Mouse (Mus musculus) liver, embryonic 13.5 days (tissue): ENCODE measurements around the gene Eef2. TPM values are rescaled to one million over a fixed set of nuclear protein-coding genes. Genes with fewer than 3 reads are reported as not detected.

Experiments used
- ATAC-seq: fragments of 200-750 bp; cut with Nextera tagmentation; 2 replicates; pipeline ENCODE4 v1.8.0; 2017; ENCODE audit warnings: low read depth, mild to moderate bottlenecking, moderate number of reproducible peaks, moderate library complexity
- DNase-seq: peaks from one replicate; pipeline ENCODE4 v3.0.0; 2022
- H3K27ac ChIP-seq: fragments of 300-500 bp; sonication (generic); 2 replicates; pipeline ENCODE4 v1.5.1; 2015; ENCODE audit warnings: moderate library complexity, mild to moderate bottlenecking, inconsistent platforms
- H3K27me3 ChIP-seq: fragments of 300-500 bp; sonication (generic); 2 replicates; pipeline ENCODE4 v1.6.1; 2015; ENCODE audit warnings: mild to moderate bottlenecking, inconsistent platforms
- H3K36me3 ChIP-seq: fragments of 300-500 bp; sonication (generic); 2 replicates; pipeline ENCODE4 v1.6.1; 2015; ENCODE audit warnings: mild to moderate bottlenecking, inconsistent platforms
- H3K4me1 ChIP-seq: fragments of 300-500 bp; sonication (generic); replicated peaks from 2 replicates; pipeline ENCODE4 v1.6.1; 2015; ENCODE audit warnings: inconsistent platforms
- H3K4me2 ChIP-seq: fragments of 300-500 bp; sonication (generic); 2 replicates; pipeline ENCODE4 v1.6.1; 2015; ENCODE audit warnings: inconsistent platforms, mild to moderate bottlenecking, moderate library complexity
- H3K4me3 ChIP-seq: fragments of 300-500 bp; sonication (generic); replicated peaks from 2 replicates; pipeline ENCODE4 v1.5.1; 2015; ENCODE audit warnings: mild to moderate bottlenecking, inconsistent platforms
- H3K9ac ChIP-seq: fragments of 300-500 bp; sonication (generic); 2 replicates; pipeline ENCODE4 v1.6.1; 2015; ENCODE audit warnings: mild to moderate bottlenecking, inconsistent platforms
- H3K9me3 ChIP-seq: fragments of 300-500 bp; sonication (generic); replicated peaks from 2 replicates; pipeline ENCODE4 v1.6.1; 2016; ENCODE audit warnings: inconsistent platforms
- WGBS: fragments of 180-500 bp; shearing (Covaris S2); methylation state at CpG from one replicate; pipeline ENCODE4 v1.1.7; 2015; ENCODE audit not compliant: insufficient replicate concordance; 5-methylcytosine and 5-hydroxymethylcytosine counted together
- polyA plus RNA-seq: library from polyadenylated mRNA; unstranded; fragments of >200 nt; fragmentation: Nextera tagmentation; extraction: Ambion mirVana; gene quantifications from 2 replicates; pipeline ENCODE4 v1.2.1, GENCODE M21; 2015

Gene Eef2
- polyA plus RNA-seq, 1 experiment from 2014 or later = 369 TPM

GRCm38 (mm10) chr10:81182336-81183333 lies 6.2 kb downstream of the Eef2 start, which contains the start of gene Dapk3:
TSS of gene Dapk3 (plus strand) at chr10:81183005.
- Histone ChIP-seq H3K4me3 (peak within 1 kb of the TSS; percentile 71), H3K36me3 (peaks cover 82% of the 10 kb centered on the region), H3K9me3 (no peaks in the 10 kb centered on the region), H3K4me1 (peaks cover 66% of the 10 kb centered on the region), H3K27me3 (no peaks in the 10 kb centered on the region), H3K27ac (peak within 1 kb of the TSS; percentile 79), H3K9ac (peak within 1 kb of the TSS; percentile 75), H3K4me2 (peak within 1 kb of the TSS; percentile 81)
- 4% methylated on average over 53 of the region's 53 CpGs for WGBS
- DNase-seq = peak; percentile 97
- peak; percentile 89 for ATAC-seq

GRCm38 (mm10) chr10:81183805-81184204 lies 7.4 kb downstream of the Eef2 start, which contains the start of gene 4930442H23Rik:
TSS of gene 4930442H23Rik (minus strand) at chr10:81183849.
- 64% methylated on average over 5 of the region's 5 CpGs for WGBS
- H3K36me3 ChIP-seq = peaks cover 76% of the 10 kb centered on the region

DNA sequence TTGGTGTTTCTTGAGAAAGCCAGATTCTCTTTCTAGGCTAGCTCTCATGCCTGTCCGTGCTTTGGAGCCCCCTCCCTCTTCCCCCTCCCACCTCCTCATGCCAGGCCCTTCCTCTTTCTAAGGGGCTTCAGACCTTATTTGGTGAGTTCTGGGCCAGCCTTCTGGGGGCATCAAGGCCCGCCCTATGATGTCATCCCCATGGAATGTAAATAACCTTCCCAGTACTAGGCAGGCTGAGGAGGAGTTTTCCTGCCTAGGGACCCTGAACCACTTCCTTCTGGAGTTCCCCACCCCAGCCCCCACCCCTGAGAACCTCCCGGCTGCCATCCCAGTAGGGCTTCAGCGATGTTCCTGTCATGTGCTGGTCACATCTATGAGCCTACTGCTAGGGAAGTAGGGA lies 8.3 kb downstream of the Eef2 start:
- Histone ChIP-seq H3K4me2 (0 out of 2 replicates have a peak overlapping the region, but pooled peaks have one; percentile 81), H3K4me3 (no peak overlapping the region), H3K9ac (no peak overlapping the region), H3K4me1 (peaks cover 47% of the 10 kb centered on the region), H3K36me3 (peaks cover 71% of the 10 kb centered on the region), H3K9me3 (no peaks in the 10 kb centered on the region), H3K27ac (peak overlapping the region; percentile 65; the same call in 1 of the 2 replicates), H3K27me3 (no peaks in the 10 kb centered on the region)
- ATAC-seq (no peak), DNase-seq (no peak)
- 68% methylated on average over 4 of the region's 4 CpGs for WGBS

More at GRCm38 (mm10) chr10:81183805-81184204, 7.4 kb downstream of the Eef2 start, which contains the start of gene 4930442H23Rik:
- ATAC-seq = no peak
- peak within 1 kb of the TSS; percentile 75 for H3K9ac ChIP-seq
- peak within 1 kb of the TSS; percentile 81 for H3K4me2 ChIP-seq
- peak within 1 kb of the TSS; percentile 79 for H3K27ac ChIP-seq
- DNase-seq = no peak
- no peaks in the 10 kb centered on the region for H3K27me3 ChIP-seq
- peak within 1 kb of the TSS; percentile 71 for H3K4me3 ChIP-seq
- H3K9me3 ChIP-seq = no peaks in the 10 kb centered on the region
- peaks cover 54% of the 10 kb centered on the region for H3K4me1 ChIP-seq

DNA sequence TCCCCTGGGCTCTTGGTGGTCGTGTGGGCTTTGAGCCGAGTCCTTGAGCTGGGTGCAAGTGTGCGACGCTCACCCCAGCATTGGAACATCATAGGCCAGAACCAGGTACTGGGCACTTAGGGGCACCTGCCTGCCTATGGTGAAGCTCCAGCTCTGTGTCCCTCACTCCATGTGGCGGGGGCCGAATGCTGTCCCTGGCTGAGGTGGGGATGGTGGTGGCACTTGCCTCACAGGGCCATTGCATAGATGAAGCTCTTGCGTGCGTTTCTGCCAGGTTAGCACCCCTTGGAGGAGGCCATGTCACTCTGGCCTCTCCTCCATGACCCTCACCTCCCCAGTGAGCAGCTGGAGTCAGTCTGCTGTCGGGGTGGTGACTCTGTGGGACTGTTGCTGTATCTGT lies 10.7 kb downstream of the Eef2 start:
- Histone ChIP-seq H3K27me3 (no peaks in the 10 kb centered on the region), H3K4me1 (peaks cover 50% of the 10 kb centered on the region), H3K4me3 (no peak overlapping the region), H3K9me3 (no peaks in the 10 kb centered on the region), H3K4me2 (no peak overlapping the region), H3K27ac (no peak overlapping the region), H3K36me3 (peaks cover 61% of the 10 kb centered on the region), H3K9ac (no peak overlapping the region)
- DNase-seq (no peak), ATAC-seq (no peak)
- WGBS = 83% methylated on average over 9 of the region's 9 CpGs

- Histone ChIP-seq H3K9ac (no peak overlapping the region), H3K36me3 (peaks cover 47% of the 10 kb centered on the region), H3K4me3 (no peak overlapping the region), H3K4me1 (peaks cover 56% of the 10 kb centered on the region), H3K27ac (no peak overlapping the region), H3K27me3 (peaks cover 24% of the 10 kb centered on the region), H3K4me2 (no peak overlapping the region), H3K9me3 (no peaks in the 10 kb centered on the region)
- ATAC-seq (no peak), DNase-seq (no peak)
- 83% methylated on average over 26 of the region's 26 CpGs for WGBS
Measured at GRCm38 (mm10) chr10:81189821-81190220, 13.4 kb downstream of the Eef2 start.

- Histone ChIP-seq H3K36me3 (peaks cover 41% of the 10 kb centered on the region), H3K4me1 (peaks cover 54% of the 10 kb centered on the region), H3K9me3 (no peaks in the 10 kb centered on the region), H3K27ac (peak overlapping the region; percentile 50; the same call in 1 of the 2 replicates), H3K4me2 (no peak overlapping the region), H3K27me3 (peaks cover 30% of the 10 kb centered on the region), H3K9ac (peak overlapping the region; percentile 23; the same call in 1 of the 2 replicates), H3K4me3 (no peak overlapping the region)
- ATAC-seq (peak; percentile 1; the same call in 1 of the 2 replicates), DNase-seq (no peak)
- WGBS = 65% methylated on average over 31 of the region's 31 CpGs
Measured at GRCm38 (mm10) chr10:81190236-81190911, 13.9 kb downstream of the Eef2 start.

DNA sequence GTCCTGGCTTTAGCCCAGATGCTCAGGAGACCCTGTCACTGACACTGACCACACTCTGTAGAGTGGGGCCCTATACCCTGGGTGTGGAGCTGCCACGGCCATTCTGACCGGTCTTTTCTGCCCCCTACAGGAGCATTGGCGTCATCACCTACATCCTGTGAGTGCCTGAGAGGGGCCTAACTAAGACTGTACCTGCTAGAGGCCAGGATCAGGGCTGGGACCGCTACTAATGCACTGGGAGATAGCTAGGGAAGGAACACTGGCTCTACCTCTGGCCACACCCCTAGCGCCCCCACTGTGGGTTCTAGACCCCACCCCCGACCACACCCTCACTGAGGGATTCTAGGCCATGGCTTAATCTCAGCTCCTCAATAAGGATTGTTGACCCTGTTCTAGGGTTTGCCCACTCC lies 14.5 kb downstream of the Eef2 start:
- Histone ChIP-seq H3K9ac (peak overlapping the region; percentile 23; the same call in 1 of the 2 replicates), H3K9me3 (no peaks in the 10 kb centered on the region), H3K4me3 (no peak overlapping the region), H3K27ac (peak overlapping the region; percentile 50; the same call in 1 of the 2 replicates), H3K27me3 (peaks cover 35% of the 10 kb centered on the region), H3K4me1 (peaks cover 57% of the 10 kb centered on the region), H3K36me3 (peaks cover 37% of the 10 kb centered on the region), H3K4me2 (no peak overlapping the region)
- ATAC-seq (peak; percentile 7; the same call in 1 of the 2 replicates), DNase-seq (no peak)
- WGBS = 33% methylated on average over 6 of the region's 6 CpGs

GRCm38 (mm10) chr10:81191342-81191982 lies 15.0 kb downstream of the Eef2 start:
- Histone ChIP-seq H3K36me3 (peaks cover 35% of the 10 kb centered on the region), H3K4me1 (peaks cover 57% of the 10 kb centered on the region), H3K4me3 (no peak overlapping the region), H3K27ac (peak overlapping the region; percentile 50; the same call in 1 of the 2 replicates), H3K27me3 (peaks cover 41% of the 10 kb centered on the region), H3K4me2 (peak overlapping the region; percentile 90), H3K9ac (no peak overlapping the region), H3K9me3 (no peaks in the 10 kb centered on the region)
- DNase-seq = no peak
- ATAC-seq = no peak
- 67% methylated on average over 18 of the region's 18 CpGs for WGBS

DNA sequence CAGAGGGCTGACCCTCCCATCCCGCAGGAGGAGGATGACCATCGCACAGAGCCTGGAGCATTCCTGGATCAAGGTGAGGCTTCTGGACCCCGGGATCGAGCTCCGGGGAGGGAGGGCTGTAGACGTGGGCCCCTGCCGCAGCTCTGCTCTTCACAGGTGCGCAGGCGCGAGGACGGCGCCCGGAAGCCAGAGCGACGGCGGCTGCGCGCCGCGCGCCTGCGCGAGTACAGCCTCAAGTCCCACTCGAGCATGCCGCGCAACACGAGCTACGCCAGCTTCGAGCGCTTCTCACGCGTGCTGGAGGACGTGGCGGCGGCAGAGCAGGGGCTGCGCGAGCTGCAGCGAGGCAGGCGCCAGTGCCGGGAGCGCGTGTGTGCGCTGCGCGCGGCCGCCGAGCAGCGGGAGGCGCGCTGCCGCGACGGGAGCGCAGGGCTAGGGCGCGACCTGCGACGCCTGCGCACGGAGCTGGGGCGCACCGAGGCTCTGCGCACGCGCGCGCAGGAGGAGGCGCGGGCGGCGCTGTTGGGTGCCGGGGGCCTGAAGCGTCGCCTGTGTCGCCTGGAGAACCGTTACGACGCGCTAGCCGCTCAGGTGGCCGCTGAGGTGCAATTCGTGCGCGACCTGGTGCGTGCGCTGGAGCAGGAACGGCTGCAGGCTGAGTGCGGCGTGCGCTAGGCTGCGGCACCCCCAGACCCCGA lies 16.0 kb downstream of the Eef2 start:
- Histone ChIP-seq H3K27ac (peak overlapping the region; percentile 81), H3K27me3 (peaks cover 50% of the 10 kb centered on the region), H3K9me3 (no peaks in the 10 kb centered on the region), H3K36me3 (peaks cover 25% of the 10 kb centered on the region), H3K4me1 (peaks cover 57% of the 10 kb centered on the region), H3K4me3 (peak overlapping the region; percentile 69), H3K4me2 (peak overlapping the region; percentile 90), H3K9ac (peak overlapping the region; percentile 83)
- WGBS = 1% methylated on average over 93 of the region's 93 CpGs
- DNase-seq (peak; percentile 65), ATAC-seq (peak; percentile 84)

DNA sequence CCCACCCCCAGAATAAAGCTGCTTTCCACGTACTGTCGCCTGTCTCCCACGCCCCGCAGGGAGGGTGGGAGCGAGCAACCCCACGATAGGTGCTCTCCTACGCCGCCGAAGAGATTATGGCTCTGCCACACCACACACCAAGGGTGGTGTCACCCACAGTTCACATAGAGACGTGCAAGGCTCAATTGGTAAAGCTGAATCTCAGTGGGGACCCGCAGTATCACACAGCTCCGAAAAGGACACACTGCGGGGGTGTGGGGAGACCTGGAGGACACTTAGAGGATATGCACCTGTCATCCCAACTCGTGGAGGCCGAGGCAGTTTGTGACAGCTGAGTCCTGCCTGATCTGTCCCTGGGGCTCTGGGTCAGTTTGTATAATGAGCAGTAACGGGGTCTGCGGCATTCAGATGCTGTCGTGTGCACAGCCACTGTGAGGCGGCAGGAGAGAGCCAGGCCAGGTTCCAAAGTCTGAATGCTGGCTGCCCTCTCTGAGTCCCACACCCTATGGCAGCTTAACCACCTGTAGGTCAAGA lies 16.6 kb downstream of the Eef2 start:
- Histone ChIP-seq H3K36me3 (peaks cover 24% of the 10 kb centered on the region), H3K9me3 (no peaks in the 10 kb centered on the region), H3K27ac (peak overlapping the region; percentile 62), H3K4me3 (peak overlapping the region; percentile 69), H3K4me1 (peaks cover 57% of the 10 kb centered on the region), H3K4me2 (peak overlapping the region; percentile 90), H3K27me3 (peaks cover 54% of the 10 kb centered on the region), H3K9ac (peak overlapping the region; percentile 83)
- WGBS = 8% methylated on average over 19 of the region's 19 CpGs
- peak; percentile 26 for ATAC-seq
- DNase-seq = no peak
